Mouse (Mus musculus) c-Kit-positive CD71-positive TER-119-negative erythroid progenitor cells, embryonic 14.5 days (primary cell): ENCODE measurements around the gene Gng2.

Experiments used
- DNase-seq: peaks from one replicate; pipeline ENCODE4 v3.0.0-alpha.2; 2013; ENCODE audit warnings: low read depth

Gng2 gene

DNA sequence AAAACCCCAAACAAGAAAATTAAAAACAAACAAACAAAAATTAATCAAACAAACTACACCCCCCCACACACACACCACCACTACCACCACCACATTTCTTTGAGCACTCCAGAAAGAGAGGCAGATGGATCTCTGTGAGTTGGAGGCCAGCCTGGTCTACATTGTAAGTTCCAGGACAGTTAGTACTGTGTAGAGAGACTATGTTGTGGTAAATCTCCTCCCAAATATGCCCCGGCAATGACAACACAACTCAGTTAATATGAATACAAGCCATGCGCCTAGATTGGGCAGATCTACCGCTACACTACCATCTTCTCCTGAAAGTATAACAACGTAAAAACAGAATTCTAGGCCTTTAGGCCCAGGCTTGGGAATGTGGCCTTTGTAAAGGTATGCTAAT is 117.1 kb downstream of the Gng2 start:
- DNase-seq = no peak

DNA sequence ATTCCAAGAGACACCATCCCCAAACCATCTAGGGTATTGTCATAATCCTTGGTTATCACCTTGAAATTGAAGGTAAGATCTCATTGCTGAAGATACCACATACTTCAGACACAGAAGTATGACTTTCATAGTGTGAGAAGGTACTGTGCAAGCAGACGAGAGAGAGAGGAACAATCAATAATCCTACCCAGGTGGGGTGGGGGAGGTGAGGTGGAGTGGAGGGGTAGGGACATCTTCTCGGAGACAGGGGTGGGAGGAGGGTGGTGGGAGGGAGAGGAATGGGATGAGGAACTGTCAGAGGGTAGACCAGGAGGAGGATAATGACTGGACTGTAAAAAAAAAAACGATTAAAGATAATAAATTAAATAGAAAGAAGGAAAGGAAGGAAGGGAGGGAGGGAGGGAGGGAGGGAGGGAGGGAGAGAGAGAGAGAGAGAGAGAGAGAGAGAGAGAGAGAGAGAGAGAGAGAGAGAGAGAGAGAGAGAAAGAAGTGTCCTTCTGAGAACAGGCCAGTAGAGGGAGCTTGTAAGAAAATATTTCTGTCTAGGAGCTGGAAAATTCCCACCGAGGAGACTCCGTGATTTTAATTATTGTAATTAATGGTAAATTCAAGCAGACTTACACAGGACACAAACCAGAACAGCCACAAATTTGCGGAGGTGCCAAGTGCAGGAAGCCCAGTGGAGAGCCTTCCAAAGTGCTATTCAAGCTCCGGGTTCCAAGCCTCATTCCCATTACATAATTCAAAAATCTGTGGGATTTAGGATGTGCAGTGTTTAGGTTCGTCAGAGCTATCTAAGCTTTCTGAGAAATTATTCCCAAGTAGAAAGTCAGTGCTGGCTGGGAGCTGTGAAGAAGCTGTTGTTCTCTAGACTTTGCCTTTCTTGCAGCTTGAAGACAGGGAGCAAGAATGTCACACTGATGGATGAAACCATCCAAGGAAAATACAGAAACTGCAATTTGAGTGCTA is 118.3 kb downstream of the Gng2 start:
- no peak for DNase-seq

DNA sequence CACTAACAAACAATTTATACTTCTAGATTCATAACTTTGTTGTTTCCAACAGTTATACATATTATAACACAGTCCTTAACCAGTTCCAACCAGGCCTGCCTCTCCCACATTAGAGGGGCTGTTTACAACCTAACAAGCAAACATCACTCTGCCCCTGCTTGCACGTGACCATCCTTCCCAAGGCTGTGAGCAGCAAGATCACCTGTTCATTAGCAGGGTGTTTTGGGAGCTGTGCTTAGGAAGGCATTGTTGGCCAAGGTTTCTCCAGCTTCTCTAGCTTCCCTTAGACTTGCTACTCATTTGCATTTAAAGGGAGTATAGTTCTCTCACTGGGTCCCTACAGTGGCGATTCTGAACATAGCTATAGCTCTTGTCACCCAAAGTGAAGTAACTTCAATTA is 119.1 kb downstream of the Gng2 start:
- no peak for DNase-seq

DNA sequence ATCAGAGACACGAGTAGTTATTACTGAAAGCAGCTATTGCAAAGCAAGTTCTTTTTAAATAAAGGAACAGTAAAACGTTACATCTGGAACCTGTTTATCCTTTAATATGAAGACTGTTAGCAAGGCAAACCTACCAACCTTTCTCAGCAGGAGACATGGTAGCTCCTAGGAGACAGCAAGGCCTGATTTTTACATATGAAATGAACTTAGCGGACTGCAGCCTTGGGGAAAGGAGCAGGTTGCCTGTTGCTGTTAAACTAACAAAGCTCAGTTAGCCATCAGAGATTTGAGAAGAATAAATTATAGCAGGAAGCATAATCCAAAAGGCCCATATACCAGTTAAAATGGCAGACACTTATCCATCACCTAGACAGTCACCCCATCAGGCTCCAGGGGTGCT is 124.0 kb downstream of the Gng2 start:
- DNase-seq = no peak

DNA sequence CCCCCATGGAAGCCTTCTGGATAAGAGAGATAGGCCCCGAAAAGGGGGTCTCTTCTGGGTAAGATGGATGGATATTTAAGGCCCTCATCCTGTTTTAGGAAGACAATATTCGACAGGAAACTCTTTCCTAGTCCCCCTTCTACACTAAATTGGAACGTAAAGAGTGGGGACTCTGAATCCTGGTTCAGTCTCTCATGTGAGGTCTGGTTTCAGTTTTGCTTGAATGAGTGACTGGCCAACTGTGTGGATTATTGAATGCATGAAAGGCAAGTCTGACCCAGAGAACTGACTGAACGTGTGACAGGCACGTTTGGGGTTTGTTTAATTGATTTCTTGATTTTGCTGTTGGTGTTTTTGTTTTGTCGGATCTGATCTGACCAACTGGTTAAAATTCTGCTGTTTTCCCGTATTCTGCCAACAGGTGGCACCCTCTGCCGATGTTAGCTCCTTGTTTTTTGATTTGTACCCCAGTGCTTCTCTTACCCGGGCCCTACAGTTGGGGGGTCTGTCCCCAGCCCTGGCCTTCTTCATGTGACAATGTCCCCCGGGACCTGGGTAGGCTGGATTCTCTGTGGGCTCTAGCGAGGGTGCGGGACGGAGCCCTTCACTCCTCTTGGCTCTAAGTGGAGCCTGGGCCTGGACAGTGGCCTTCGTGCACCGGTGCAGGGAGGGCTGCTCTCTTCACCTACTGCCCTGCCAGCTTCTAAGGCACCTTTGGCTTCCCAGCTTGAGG is 137.7 kb downstream of the Gng2 start:
- peak; percentile 36 for DNase-seq

DNA sequence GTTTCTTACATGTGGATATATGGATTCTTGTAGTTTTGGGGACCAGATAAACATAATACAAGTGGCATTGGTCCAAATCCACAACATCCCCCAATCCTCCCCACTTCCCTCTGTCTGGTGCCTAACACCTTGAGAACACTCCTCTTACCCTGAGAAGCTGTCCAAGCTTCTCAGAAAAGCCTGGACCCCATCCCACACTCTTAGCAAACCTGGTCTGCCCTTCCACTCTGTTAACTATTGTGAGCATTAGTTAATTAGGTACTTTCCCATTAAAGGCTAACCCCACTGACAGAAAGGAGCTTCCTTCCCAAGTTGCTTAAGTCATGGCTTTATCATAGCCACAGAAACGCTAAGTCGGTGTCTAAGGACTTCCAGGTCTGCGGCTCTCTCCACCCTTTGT is 141.1 kb downstream of the Gng2 start:
- DNase-seq = no peak

DNA sequence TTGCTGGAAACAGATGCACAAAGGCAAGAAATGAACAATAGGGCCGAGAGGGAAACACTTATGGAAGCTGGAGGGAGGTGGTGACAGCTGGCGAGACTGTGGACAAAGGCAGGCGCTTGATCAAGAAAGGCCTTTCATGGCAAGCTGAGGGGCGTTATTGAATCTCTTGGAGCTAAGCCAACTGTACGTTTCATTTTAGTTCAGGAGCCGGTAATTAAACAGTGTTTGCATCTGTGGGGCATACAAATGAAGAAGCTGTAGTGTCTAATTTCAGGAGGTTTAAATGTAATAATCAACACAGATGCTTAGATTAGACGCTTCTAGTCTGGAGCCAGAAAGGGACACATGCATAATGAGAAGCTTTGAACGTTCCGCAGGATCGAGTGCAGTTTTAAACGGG is 151.9 kb downstream of the Gng2 start:
- no peak for DNase-seq

DNA sequence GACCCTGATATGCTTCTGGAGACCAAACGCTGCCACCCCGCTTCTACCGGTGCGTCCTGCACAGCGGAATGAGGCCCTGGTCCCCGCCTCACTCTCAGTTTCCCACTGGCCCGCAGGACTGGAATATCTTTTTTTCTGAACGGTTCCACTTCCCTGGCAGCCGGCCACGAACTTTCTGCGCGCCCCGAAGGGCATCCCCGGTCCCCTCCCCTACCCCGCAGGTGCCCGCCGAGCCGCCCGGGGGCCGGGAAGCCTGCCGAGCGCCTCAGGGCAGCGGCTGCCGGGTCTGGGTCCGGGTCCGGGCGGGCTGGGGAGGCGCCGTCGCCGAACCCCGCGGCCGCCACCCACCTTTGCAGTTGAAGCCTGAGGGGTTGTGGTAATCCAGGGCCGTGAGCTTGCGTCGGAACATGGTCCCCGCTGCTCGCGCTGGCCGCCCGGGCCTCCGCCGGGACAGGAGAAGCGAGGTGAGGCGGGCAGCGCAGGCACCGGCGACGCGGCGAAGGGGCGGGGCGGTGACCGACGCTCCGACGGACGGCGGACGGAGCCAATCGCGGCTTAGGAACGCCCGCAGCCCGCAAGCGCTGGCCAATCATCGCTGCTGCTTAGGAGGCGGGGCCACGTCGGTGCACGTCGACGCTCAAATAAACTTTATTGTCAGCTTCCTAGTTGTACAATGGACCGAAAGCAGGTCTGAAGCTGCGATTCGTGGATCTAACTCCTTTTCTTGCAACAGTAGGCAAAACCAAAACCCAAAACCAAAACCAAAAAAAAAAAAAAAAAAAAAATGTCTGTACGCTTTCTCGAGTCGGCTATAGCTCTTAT is 153.9 kb downstream of the Gng2 start, which contains the start of gene Rtraf:
Gene Rtraf, minus strand, starts transcription at position 504 of the 822 bp plus-strand sequence.
- DNase-seq = peak; percentile 87
